Mouse (Mus musculus): ENCODE results near the gene Magi2. TPM values are rescaled to one million over a fixed set of nuclear protein-coding genes. Genes with fewer than 3 reads are reported as not detected.
"Not testable (repeated sequence)": the region's sequence is repeated elsewhere in the genome, so short reads cannot be mapped to it uniquely, and the experiment has no call there.

The Magi2 gene
- polyA plus RNA-seq, 1 experiment from 2014 or later, result 20.2 TPM

- Histone ChIP-seq H3K9me3 (no peaks in the 10 kb centered on the region), H3K9ac (replicated peaks) (no peak overlapping the region), H3K4me1 (peaks cover 14% of the 10 kb centered on the region), H3K27me3 (no peaks in the 10 kb centered on the region), H3K36me3 (no peaks in the 10 kb centered on the region), H3K4me3 (no peak overlapping the region), H3K27ac (replicated peaks) (no peak overlapping the region), H3K4me2 (replicated peaks) (no peak overlapping the region)
- WGBS, result 93% methylated on average over 6 of the region's 6 CpGs
- no peak for ATAC-seq (ENCODE audit: low FRiP score, low read depth)
These were observed 999.8 kb downstream of the Magi2 start for GRCm38 (mm10) chr5:20226471-20227210.

GRCm38 (mm10) chr5:20227912-20228762, 1001.3 kb downstream of the Magi2 start:
- Histone ChIP-seq H3K9me3 (no peaks in the 10 kb centered on the region), H3K4me1 (peaks cover 14% of the 10 kb centered on the region), H3K9ac (replicated peaks) (0 out of 2 replicates have a peak overlapping the region, but pooled peaks have one; percentile 31), H3K27ac (replicated peaks) (peak overlapping the region; percentile 58), H3K36me3 (no peaks in the 10 kb centered on the region), H3K27me3 (no peaks in the 10 kb centered on the region), H3K4me3 (peak overlapping the region; percentile 29), H3K4me2 (replicated peaks) (peak overlapping the region; percentile 42)
- WGBS, result 32% methylated on average over 16 of the region's 16 CpGs
- ATAC-seq (ENCODE audit: low FRiP score, low read depth), result peak; percentile 38; the same call in 1 of the 2 replicates

- Histone ChIP-seq H3K36me3 (no peaks in the 10 kb centered on the region), H3K27ac (replicated peaks) (no peak overlapping the region), H3K4me2 (replicated peaks) (no peak overlapping the region), H3K9ac (replicated peaks) (no peak overlapping the region), H3K4me3 (no peak overlapping the region), H3K9me3 (no peaks in the 10 kb centered on the region), H3K4me1 (peaks cover 9% of the 10 kb centered on the region), H3K27me3 (no peaks in the 10 kb centered on the region)
- no peak for ATAC-seq (ENCODE audit: low FRiP score, low read depth)
- 83% methylated on average over 3 of the region's 3 CpGs for WGBS
These were observed 1005.1 kb downstream of the Magi2 start for GRCm38 (mm10) chr5:20231908-20232307.

- Histone ChIP-seq H3K4me3 (no peak overlapping the region), H3K9ac (replicated peaks) (no peak overlapping the region), H3K27ac (replicated peaks) (no peak overlapping the region), H3K4me2 (replicated peaks) (no peak overlapping the region), H3K27me3 (no peaks in the 10 kb centered on the region), H3K4me1 (no peaks in the 10 kb centered on the region), H3K36me3 (no peaks in the 10 kb centered on the region), H3K9me3 (no peaks in the 10 kb centered on the region)
- ATAC-seq (ENCODE audit: low FRiP score, low read depth), result no peak
- WGBS, result 84% methylated on average over 2 of the region's 2 CpGs
These were observed 1014.7 kb downstream of the Magi2 start for GRCm38 (mm10) chr5:20241523-20241922.

- Histone ChIP-seq H3K27me3 (no peaks in the 10 kb centered on the region), H3K9ac (replicated peaks) (no peak overlapping the region), H3K36me3 (no peaks in the 10 kb centered on the region), H3K4me3 (no peak overlapping the region), H3K27ac (replicated peaks) (no peak overlapping the region), H3K4me2 (replicated peaks) (no peak overlapping the region), H3K9me3 (no peaks in the 10 kb centered on the region), H3K4me1 (no peaks in the 10 kb centered on the region)
- no peak for ATAC-seq (ENCODE audit: low FRiP score, low read depth)
These were observed 1015.7 kb downstream of the Magi2 start for GRCm38 (mm10) chr5:20242496-20242895.

GRCm38 (mm10) chr5:20249382-20249781, 1022.5 kb downstream of the Magi2 start:
- 88% methylated on average over 6 of the region's 6 CpGs for WGBS
- Histone ChIP-seq H3K27ac (replicated peaks) (no peak overlapping the region), H3K36me3 (no peaks in the 10 kb centered on the region), H3K4me1 (no peaks in the 10 kb centered on the region), H3K9me3 (no peaks in the 10 kb centered on the region), H3K4me2 (replicated peaks) (no peak overlapping the region), H3K9ac (replicated peaks) (no peak overlapping the region), H3K27me3 (no peaks in the 10 kb centered on the region), H3K4me3 (no peak overlapping the region)
- no peak for ATAC-seq (ENCODE audit: low FRiP score, low read depth)

- ATAC-seq (ENCODE audit: low FRiP score, low read depth), result no peak
- no peak overlapping the region for H3K9ac ChIP-seq (replicated peaks)
- H3K27me3 ChIP-seq, result no peaks in the 10 kb centered on the region
- 93% methylated on average over 6 of the region's 6 CpGs for WGBS
- no peaks in the 10 kb centered on the region for H3K4me1 ChIP-seq
- no peak overlapping the region for H3K4me3 ChIP-seq
- no peak overlapping the region for H3K27ac ChIP-seq (replicated peaks)
- H3K36me3 ChIP-seq, result no peaks in the 10 kb centered on the region
- no peak overlapping the region for H3K4me2 ChIP-seq (replicated peaks)
- no peaks in the 10 kb centered on the region for H3K9me3 ChIP-seq
These were observed 1024.7 kb downstream of the Magi2 start for GRCm38 (mm10) chr5:20251541-20251940.

GRCm38 (mm10) chr5:20256150-20256868, 1029.5 kb downstream of the Magi2 start:
- Histone ChIP-seq H3K36me3 (no peaks in the 10 kb centered on the region), H3K9me3 (no peaks in the 10 kb centered on the region), H3K9ac (replicated peaks) (no peak overlapping the region), H3K27ac (replicated peaks) (no peak overlapping the region), H3K4me2 (replicated peaks) (no peak overlapping the region), H3K4me3 (no peak overlapping the region), H3K27me3 (no peaks in the 10 kb centered on the region), H3K4me1 (peaks cover 6% of the 10 kb centered on the region; the same call in 1 of the 2 replicates)
- WGBS, result 82% methylated on average over 3 of the region's 3 CpGs
- no peak; the same call in 1 of the 2 replicates for ATAC-seq (ENCODE audit: low FRiP score, low read depth)

- Histone ChIP-seq H3K4me3 (no peak overlapping the region), H3K9me3 (no peaks in the 10 kb centered on the region), H3K9ac (replicated peaks) (no peak overlapping the region), H3K4me1 (peaks cover 6% of the 10 kb centered on the region; the same call in 1 of the 2 replicates), H3K27ac (replicated peaks) (no peak overlapping the region), H3K4me2 (replicated peaks) (no peak overlapping the region), H3K36me3 (no peaks in the 10 kb centered on the region), H3K27me3 (no peaks in the 10 kb centered on the region)
- no peak for ATAC-seq (ENCODE audit: low FRiP score, low read depth)
- 48% methylated on average over 2 of the region's 2 CpGs for WGBS
These were observed 1030.1 kb downstream of the Magi2 start for GRCm38 (mm10) chr5:20256933-20257332.

- WGBS, result 58% methylated on average over 4 of the region's 4 CpGs
- Histone ChIP-seq H3K27ac (replicated peaks) (no peak overlapping the region), H3K36me3 (no peaks in the 10 kb centered on the region), H3K4me3 (no peak overlapping the region), H3K9ac (replicated peaks) (no peak overlapping the region), H3K4me1 (peaks cover 6% of the 10 kb centered on the region; the same call in 1 of the 2 replicates), H3K9me3 (no peaks in the 10 kb centered on the region), H3K4me2 (replicated peaks) (no peak overlapping the region), H3K27me3 (no peaks in the 10 kb centered on the region)
- no peak for ATAC-seq (ENCODE audit: low FRiP score, low read depth)
These were observed 1030.6 kb downstream of the Magi2 start for GRCm38 (mm10) chr5:20257419-20257818.

- no peaks in the 10 kb centered on the region for H3K36me3 ChIP-seq
- 73% methylated on average over 3 of the region's 3 CpGs for WGBS
- ATAC-seq (ENCODE audit: low FRiP score, low read depth), result no peak
- peaks cover 6% of the 10 kb centered on the region; the same call in 1 of the 2 replicates for H3K4me1 ChIP-seq
- no peaks in the 10 kb centered on the region for H3K9me3 ChIP-seq
- no peaks in the 10 kb centered on the region for H3K27me3 ChIP-seq
- H3K9ac ChIP-seq (replicated peaks), result no peak overlapping the region
- no peak overlapping the region for H3K4me3 ChIP-seq
- H3K4me2 ChIP-seq (replicated peaks), result no peak overlapping the region
- H3K27ac ChIP-seq (replicated peaks), result no peak overlapping the region
These were observed 1032.9 kb downstream of the Magi2 start for GRCm38 (mm10) chr5:20259719-20260118.

GRCm38 (mm10) chr5:20272680-20273079, 1045.8 kb downstream of the Magi2 start:
- not testable (repeated sequence) for H3K4me1 ChIP-seq; H3K9ac ChIP-seq (replicated peaks); H3K27ac ChIP-seq (replicated peaks); H3K36me3 ChIP-seq; H3K4me3 ChIP-seq; ATAC-seq (ENCODE audit: low FRiP score, low read depth); H3K9me3 ChIP-seq; H3K4me2 ChIP-seq (replicated peaks); H3K27me3 ChIP-seq
- 81% methylated on average over 1 of the region's 1 CpGs for WGBS

All from midbrain, embryonic 12.5 days (tissue).